Mouse (Mus musculus) MEL (cell line): ENCODE data around the gene Ccdc157. TPM values are rescaled to one million over a fixed set of nuclear protein-coding genes. Genes with fewer than 3 reads are reported as not detected.
"Not testable (repeated sequence)": the region's sequence is repeated elsewhere in the genome, so short reads cannot be mapped to it uniquely, and the experiment has no call there.

ENCODE experiments used
- DNase-seq: peaks from one replicate; pipeline ENCODE4 v3.0.0; 2011; ENCODE audit warnings: low read depth, low spot score
- H3K27ac ChIP-seq: 2 replicates; pipeline ENCODE4 v1.5.1; 2012; ENCODE audit warnings: low read depth, mild to moderate bottlenecking, control low read depth, low read length, moderate library complexity; ENCODE audit not compliant: control insufficient read depth
- H3K27me3 ChIP-seq, 2 experiments: fragments of 150-350 bp in 1 of 2; sonication (generic) in 1 of 2; 2 replicates each; pipeline ENCODE4 v1.6.1; 2012; ENCODE audit warnings: low read length in 2 of 2, mild to moderate bottlenecking in 2 of 2, improper control_type of control experiment in 1 of 2, moderate library complexity in 1 of 2; ENCODE audit not compliant: insufficient read depth in 2 of 2, control insufficient read depth in 1 of 2
- H3K36me3 ChIP-seq, 2 experiments: 2 replicates each; pipeline ENCODE4 v1.6.1; 2012 to 2014; ENCODE audit warnings: low read length in 2 of 2, improper control_type of control experiment in 1 of 2, inconsistent platforms in 1 of 2, mild to moderate bottlenecking in 1 of 2; ENCODE audit not compliant: insufficient read depth in 2 of 2, control insufficient read depth in 1 of 2
- H3K4me1 ChIP-seq, 2 experiments: fragments of 150-350 bp in 1 of 2; sonication (generic) in 1 of 2; 2 replicates each; pipeline ENCODE4 v1.6.1; 2012; ENCODE audit warnings: low read length in 2 of 2, improper control_type of control experiment in 1 of 2, mild to moderate bottlenecking in 1 of 2; ENCODE audit not compliant: insufficient read depth in 2 of 2, control insufficient read depth in 1 of 2
- H3K4me3 ChIP-seq, 2 experiments: fragments of 150-350 bp in 1 of 2; sonication (generic) in 1 of 2; 2 replicates each; pipeline ENCODE4 v1.5.1; 2012; ENCODE audit warnings: low read depth in 2 of 2, low read length in 2 of 2, mild to moderate bottlenecking in 2 of 2, moderate library complexity in 2 of 2, control low read depth in 1 of 2, improper control_type of control experiment in 1 of 2; ENCODE audit not compliant: control insufficient read depth in 1 of 2, insufficient read depth in 1 of 2
- H3K79me2 ChIP-seq: 2 replicates; pipeline ENCODE4 v1.6.1; 2012; ENCODE audit warnings: mild to moderate bottlenecking, low read length, moderate library complexity; ENCODE audit not compliant: control insufficient read depth, poor library complexity, insufficient read depth
- H3K9ac ChIP-seq: 2 replicates; pipeline ENCODE4 v1.6.1; 2012; ENCODE audit warnings: low read depth, mild to moderate bottlenecking, control low read depth, low read length, moderate library complexity; ENCODE audit not compliant: control insufficient read depth, poor library complexity, severe bottlenecking
- H3K9me3 ChIP-seq: fragments of 150-350 bp; sonication (generic); replicated peaks from 2 replicates; pipeline ENCODE4 v1.6.1; 2012; ENCODE audit warnings: mild to moderate bottlenecking, low read length, improper control_type of control experiment, moderate library complexity; ENCODE audit not compliant: insufficient read depth
- CHD1 ChIP-seq: IDR thresholded peaks from 2 replicates; pipeline ENCODE4 v1.6.1; 2012; ENCODE audit warnings: low read depth, mild to moderate bottlenecking, inconsistent platforms, low read length, improper control_type of control experiment
- CHD2 ChIP-seq: IDR thresholded peaks from 2 replicates; pipeline ENCODE4 v1.6.1; 2011; ENCODE audit warnings: low read length, improper control_type of control experiment
- E2F4 ChIP-seq: IDR thresholded peaks from 2 replicates; pipeline ENCODE4 v1.6.1; 2011; ENCODE audit warnings: low read depth, low read length, improper control_type of control experiment, borderline replicate concordance
- EP300 ChIP-seq, 2 experiments: IDR thresholded peaks; 2 replicates each; pipeline ENCODE4 v1.6.1; 2011; ENCODE audit warnings: improper control_type of control experiment in 2 of 2, low read length in 2 of 2, low read depth in 1 of 2, mild to moderate bottlenecking in 1 of 2
- ETS1 ChIP-seq: IDR thresholded peaks from 2 replicates; pipeline ENCODE4 v1.6.1; 2012; ENCODE audit warnings: low read depth, mild to moderate bottlenecking, inconsistent platforms, low read length, improper control_type of control experiment, moderate library complexity
- GATA1 ChIP-seq: IDR thresholded peaks from 2 replicates; pipeline ENCODE4 v1.6.1; 2011; ENCODE audit warnings: low read depth, low read length, improper control_type of control experiment
- HCFC1 ChIP-seq: IDR thresholded peaks from 2 replicates; pipeline ENCODE4 v1.6.1; 2012; ENCODE audit warnings: low read depth, mild to moderate bottlenecking, inconsistent platforms, low read length, improper control_type of control experiment, moderate library complexity
- JUND ChIP-seq: IDR thresholded peaks from 2 replicates; pipeline ENCODE4 v1.6.1; 2011; ENCODE audit warnings: low read depth, mild to moderate bottlenecking, improper control_type of control experiment, low read length
- MAFK ChIP-seq: IDR thresholded peaks from 2 replicates; pipeline ENCODE4 v1.6.1; 2011; ENCODE audit warnings: low read depth, mild to moderate bottlenecking, low read length, improper control_type of control experiment, borderline replicate concordance
- MAX ChIP-seq: IDR thresholded peaks from 2 replicates; pipeline ENCODE4 v1.6.1; 2011; ENCODE audit warnings: low read length, improper control_type of control experiment
- MEF2A ChIP-seq: IDR thresholded peaks from 2 replicates; pipeline ENCODE4 v1.6.1; 2014; ENCODE audit warnings: low read depth, mild to moderate bottlenecking, inconsistent platforms, low read length, improper control_type of control experiment; ENCODE audit not compliant: poor library complexity, insufficient replicate concordance, severe bottlenecking; ENCODE audit errors: extremely low read depth
- MYB ChIP-seq: IDR thresholded peaks from 2 replicates; pipeline ENCODE4 v1.6.1; 2011; ENCODE audit warnings: mild to moderate bottlenecking, low read depth, low read length, improper control_type of control experiment
- MYC ChIP-seq: IDR thresholded peaks from 2 replicates; pipeline ENCODE4 v1.6.1; 2011; ENCODE audit warnings: low read depth, mild to moderate bottlenecking, low read length, improper control_type of control experiment, moderate library complexity
- NRF1 ChIP-seq: IDR thresholded peaks from 2 replicates; pipeline ENCODE4 v1.6.1; 2014; ENCODE audit warnings: low read depth, mild to moderate bottlenecking, inconsistent platforms, low read length, improper control_type of control experiment, moderate library complexity; ENCODE audit not compliant: poor library complexity, insufficient read depth, severe bottlenecking
- POLR2AphosphoS5 ChIP-seq: IDR thresholded peaks from 2 replicates; pipeline ENCODE4 v1.6.1; 2012; ENCODE audit warnings: low read depth, borderline replicate concordance, mild to moderate bottlenecking, inconsistent platforms, low read length, moderate library complexity, mixed read lengths
- RCOR1 ChIP-seq: IDR thresholded peaks from 2 replicates; pipeline ENCODE4 v1.6.1; 2012; ENCODE audit warnings: low read depth, mild to moderate bottlenecking, inconsistent platforms, low read length, improper control_type of control experiment
- SIN3A ChIP-seq: IDR thresholded peaks from 2 replicates; pipeline ENCODE4 v1.6.1; 2012; ENCODE audit warnings: low read length, improper control_type of control experiment, inconsistent platforms
- SMC3 ChIP-seq: IDR thresholded peaks from 2 replicates; pipeline ENCODE4 v1.6.1; 2011; ENCODE audit warnings: low read depth, low read length, improper control_type of control experiment
- TBP ChIP-seq: IDR thresholded peaks from 2 replicates; pipeline ENCODE4 v1.8.0; 2011; ENCODE audit warnings: low read depth, low read length, improper control_type of control experiment
- TCF12 ChIP-seq: IDR thresholded peaks from 2 replicates; pipeline ENCODE4 v1.6.1; 2014; ENCODE audit warnings: low read depth, mild to moderate bottlenecking, inconsistent platforms, low read length, improper control_type of control experiment, moderate library complexity
- USF2 ChIP-seq, 2 experiments: IDR thresholded peaks; 2 replicates each; pipeline ENCODE4 v1.6.1; 2011 to 2012; ENCODE audit warnings: improper control_type of control experiment in 2 of 2, low read length in 2 of 2, borderline replicate concordance in 1 of 2, inconsistent platforms in 1 of 2, low read depth in 1 of 2, mild to moderate bottlenecking in 1 of 2; ENCODE audit not compliant: insufficient read depth in 1 of 2
- ZKSCAN1 ChIP-seq: IDR thresholded peaks from 2 replicates; pipeline ENCODE4 v1.6.1; 2012; ENCODE audit warnings: low read depth, mild to moderate bottlenecking, inconsistent platforms, low read length, improper control_type of control experiment, moderate library complexity
- ZMIZ1 ChIP-seq: IDR thresholded peaks from 2 replicates; pipeline ENCODE4 v1.6.1; 2012; ENCODE audit warnings: low read depth, mild to moderate bottlenecking, inconsistent platforms, low read length, improper control_type of control experiment, moderate library complexity
- ZNF384 ChIP-seq: IDR thresholded peaks from 2 replicates; pipeline ENCODE4 v1.6.1; 2012; ENCODE audit warnings: low read depth, mild to moderate bottlenecking, inconsistent platforms, low read length, improper control_type of control experiment
- polyA plus RNA-seq, 2 experiments: library from polyadenylated mRNA; stranded (reverse) in 1 of 2; unstranded in 1 of 2; fragments of >175 nt in 1 of 2; fragments of >200 nt in 1 of 2; gene quantifications; 2 replicates each; pipeline versions ENCODE4 v1.2.1 to v1.2.4; 2012; ENCODE audit warnings: low replicate concordance in 2 of 2, low read depth in 1 of 2; ENCODE audit not compliant: insufficient read length in 2 of 2, insufficient read depth in 1 of 2, missing spikeins in 1 of 2
- total RNA-seq: library from RNA; depleted of rRNA; stranded (reverse); fragments of 300-350 nt; gene quantifications from 2 replicates; pipeline ENCODE4 v1.2.3, GENCODE M21; 2012

The Ccdc157 gene
- total and polyA plus RNA-seq, 3 experiments, result 2.0 to 2.9 TPM; not detected in 1

- Histone ChIP-seq H3K36me3 (peaks cover 3 to 39% of the 10 kb centered on the region in 2 experiments; a peak in 2 of 4 replicates), H3K79me2 (no peaks in the 10 kb centered on the region), H3K4me1 (peaks cover 33 to 58% of the 10 kb centered on the region in 2 experiments), H3K9me3 (no peaks in the 10 kb centered on the region), H3K4me3 (no peak overlapping the region), H3K27ac (no peak overlapping the region), H3K9ac (no peak overlapping the region), H3K27me3 (no peaks in the 10 kb centered on the region)
- TF ChIP-seq ZKSCAN1 (no peak), SMC3 (no peak), TCF12 (peak; percentile 36; the same call in 1 of the 2 replicates), CHD1 (no peak)
- no peak for DNase-seq
Observed at GRCm38 (mm10) chr11:4115407-4115806, 44.7 kb downstream of the Ccdc157 start.

GRCm38 (mm10) chr11:4114541-4114940 is 45.6 kb downstream of the Ccdc157 start:
- Histone ChIP-seq H3K4me3 (peak overlapping the region in 1 of 2 experiments; percentile 6; a peak in 1 of 4 replicates), H3K36me3 (peaks cover 3 to 38% of the 10 kb centered on the region in 2 experiments; a peak in 2 of 4 replicates), H3K27ac (peak overlapping the region; percentile 56), H3K9ac (peak overlapping the region; percentile 32; the same call in 1 of the 2 replicates), H3K4me1 (peaks cover 33 to 52% of the 10 kb centered on the region in 2 experiments)
- H3K27me3 ChIP-seq, H3K79me2 ChIP-seq, H3K9me3 ChIP-seq: not testable (repeated sequence)
- DNase-seq, result peak; percentile 52
- TF ChIP-seq ZNF384 (peak; percentile 55; the same call in 1 of the 2 replicates), TBP (peak; percentile 74)
- TF ChIP-seq, all 39 proteins: peak for 2; not testable (repeated sequence) for 37

GRCm38 (mm10) chr11:4113970-4114369 is 46.1 kb downstream of the Ccdc157 start:
- peak; percentile 58 for DNase-seq
- Histone ChIP-seq H3K4me1 (peaks cover 33 to 47% of the 10 kb centered on the region in 2 experiments), H3K9ac (peak overlapping the region; percentile 32; the same call in 1 of the 2 replicates), H3K36me3 (peaks cover 3 to 33% of the 10 kb centered on the region in 2 experiments; a peak in 3 of 4 replicates), H3K27me3 (no peaks in the 10 kb centered on the region), H3K79me2 (no peaks in the 10 kb centered on the region), H3K27ac (peak overlapping the region; percentile 56), H3K9me3 (no peaks in the 10 kb centered on the region), H3K4me3 (0 out of 4 replicates have a peak overlapping the region, but pooled peaks have one; percentile 4 to 6)
- TF ChIP-seq MAFK (0 out of 2 replicates have a peak, but pooled peaks have one; percentile 13), E2F4 (no peak), SIN3A (peak; percentile 62), ZNF384 (peak; percentile 84), MYB (peak; percentile 48; the same call in 1 of the 2 replicates), GATA1 (peak; percentile 85), USF2 (IDR thresholded peaks at IDR 0.05; ENCODE audit: borderline replicate concordance in 1 of 2, insufficient read depth in 1 of 2, low read depth in 1 of 2, low read length in 2 of 2) (no peak), CHD2 (no peak), MAX (0 out of 2 replicates have a peak, but pooled peaks have one; percentile 39), EP300 (IDR thresholded peaks at IDR 0.05; ENCODE audit: low read depth in 1 of 2, low read length in 2 of 2) (peak; percentile 73 to 81), ZMIZ1 (no peak), RCOR1 (peak; percentile 61; the same call in 1 of the 2 replicates), JUND (0 out of 2 replicates have a peak, but pooled peaks have one; percentile 14), HCFC1 (0 out of 2 replicates have a peak, but pooled peaks have one; percentile 20), NRF1 (no peak), MYC (0 out of 2 replicates have a peak, but pooled peaks have one; percentile 28), POLR2AphosphoS5 (no peak), ETS1 (peak; percentile 55), MEF2A (no peak)
